Mouse (Mus musculus) Patski (cell line): ENCODE measurements around the gene Catsperz. TPM values are rescaled to one million over a fixed set of nuclear protein-coding genes. Genes with fewer than 3 reads are reported as not detected.

Source experiments
- ATAC-seq: fragments of 100-300 bp; one replicate; pipeline ENCODE4 v1.8.0; 2021
- CTCF ChIA-PET: fragments of 350-600 bp; sonication (Branson Sonifier 250); formaldehyde crosslinking; loops from one replicate; lab custom pipeline; 2022; ENCODE audit warnings: inconsistent platforms; lab: Charles Lee
- POLR2A ChIA-PET: fragments of 350-600 bp; sonication (Branson Sonifier 250); formaldehyde crosslinking; loops from one replicate; lab custom pipeline; 2022; ENCODE audit warnings: antibody characterized with exemption, inconsistent platforms; lab: Charles Lee
- DNase-seq: peaks from one replicate; pipeline ENCODE4 v3.0.0-alpha.2; 2011; ENCODE audit warnings: low read depth, low spot score
- H3K27me3 ChIP-seq: fragments of 371-371 bp; one replicate; pipeline ENCODE4 v1.5.1; 2021
- CTCF ChIP-seq: fragments of 100-300 bp; IDR thresholded peaks from one replicate; pipeline ENCODE4 v1.5.1; 2021
- in situ Hi-C: fragments of 300-500 bp; cut with MboI; formaldehyde crosslinking; loops from 3 replicates; pipeline ENCODE4 v1.11.1; 2018; ENCODE audit warnings: low pct_unique_long_range_greater_than_20kb, mixed read lengths
- polyA plus RNA-seq: library from polyadenylated mRNA; unstranded; gene quantifications from one replicate; pipeline ENCODE4 v1.2.3, GENCODE M21; 2021

Gene Catsperz
- polyA plus RNA-seq, result 7.6 TPM

DNA sequence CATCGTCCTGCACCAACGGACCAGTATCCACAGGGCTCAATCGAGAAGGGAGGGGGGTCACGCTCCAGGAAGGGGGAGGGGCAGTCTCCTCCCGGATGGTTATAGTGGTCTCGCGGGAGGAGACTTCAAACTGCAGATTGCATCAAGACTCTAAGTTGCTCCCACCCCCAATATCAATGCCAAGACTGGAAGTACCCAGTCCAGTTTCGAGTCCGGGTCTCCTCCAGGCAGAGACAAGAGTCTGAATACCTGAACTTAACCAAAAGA, at the start of gene Catsperz:
Gene Catsperz (minus strand): TSS at position 74 of the 267 bp plus-strand sequence.
- CTCF ChIA-PET, result interaction anchor here (1.2 to 4.7 kb wide), 5 partner anchors 18 to 98 kb away, joined by 3 to 36 read pairs (median 3); partner anchors contain the start of genes Fkbp2 and Plcb3
- TF ChIP-seq CTCF, result no peak
- in situ Hi-C loops, result no loop called here
- ATAC-seq (no peak), DNase-seq (no peak)
- no peaks in the 10 kb centered on the region for H3K27me3 ChIP-seq
- POLR2A ChIA-PET, result interaction anchor here (1.0 to 3.7 kb wide), 3 partner anchors 16 to 51 kb away, joined by 4 to 24 read pairs (median 7); partner anchors contain the start of genes Bad, Gpr137 and Plcb3

DNA sequence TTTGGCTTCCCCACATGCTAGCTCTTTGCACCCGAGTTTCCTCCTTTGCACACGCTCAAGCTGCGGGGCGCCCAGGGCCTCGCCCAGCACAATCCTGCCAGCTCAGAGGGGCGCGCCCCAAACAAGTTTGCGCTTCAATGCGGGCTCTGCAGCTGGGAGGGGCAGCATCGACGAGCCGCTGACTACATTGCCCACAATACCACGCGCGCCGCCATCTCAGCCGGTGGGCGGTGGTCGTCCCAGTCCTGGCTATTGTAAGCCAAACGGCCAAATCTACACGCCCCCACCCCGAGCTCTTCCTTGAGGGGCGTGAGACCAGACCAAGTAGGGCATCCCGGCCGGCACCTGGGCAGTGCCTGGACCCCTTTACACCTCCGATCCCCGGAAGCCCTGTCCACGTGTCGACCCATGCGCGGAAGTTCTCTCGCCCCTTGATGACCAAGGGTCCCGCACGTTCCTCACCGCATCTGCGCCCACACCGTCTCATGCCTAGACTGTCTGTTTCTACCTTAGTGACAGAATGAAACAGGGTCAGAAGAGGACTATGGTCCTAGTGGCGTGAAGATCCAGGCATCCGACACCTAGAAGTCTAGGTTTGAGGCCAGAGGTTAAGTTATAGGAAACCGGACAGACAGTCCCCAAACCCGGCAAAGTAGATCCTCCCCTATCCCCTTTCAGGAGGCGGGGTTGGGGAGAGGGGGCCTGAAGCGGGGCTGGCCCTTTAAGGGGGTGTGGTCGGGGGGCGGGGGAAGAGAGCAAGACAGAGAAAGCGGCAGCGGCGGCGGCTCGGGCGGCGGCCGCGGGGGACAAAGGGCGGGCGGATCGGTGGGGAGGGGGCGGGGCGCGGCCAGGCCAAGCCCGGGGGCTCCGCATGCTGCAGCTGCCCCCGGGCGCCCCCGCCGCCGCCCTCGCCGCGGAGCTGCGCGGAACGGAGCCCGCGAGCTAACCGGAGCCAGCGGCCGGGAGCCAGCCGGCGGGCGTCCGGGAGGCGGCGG, 49.3 kb upstream of the Catsperz start, which contains the start of gene Ppp1r14b:
Gene Ppp1r14b (plus strand): TSS at position 758 of the 995 bp plus-strand sequence.
- ChIA-PET POLR2A (interaction anchor here (0.6 to 7.0 kb wide), 11 partner anchors 14 to 1412 kb away, joined by 3 to 44 read pairs (median 4); partner anchors contain the start of genes Bad, Gpr137, Nudt22 and Prdx5), CTCF (interaction anchor here (0.8 to 5.5 kb wide), 5 partner anchors 10 to 51 kb away, joined by 3 to 36 read pairs (median 3); partner anchors contain the start of genes Catsperz and Esrra)
- in situ Hi-C loops, result loop anchor here (5.0 kb wide), 1 partner anchor 52 kb away; the partner anchor contains the start of gene Esrra
- H3K27me3 ChIP-seq, result no peaks in the 10 kb centered on the region
- TF ChIP-seq CTCF, result no peak
- DNase-seq (no peak), ATAC-seq (peak; percentile 29)

DNA sequence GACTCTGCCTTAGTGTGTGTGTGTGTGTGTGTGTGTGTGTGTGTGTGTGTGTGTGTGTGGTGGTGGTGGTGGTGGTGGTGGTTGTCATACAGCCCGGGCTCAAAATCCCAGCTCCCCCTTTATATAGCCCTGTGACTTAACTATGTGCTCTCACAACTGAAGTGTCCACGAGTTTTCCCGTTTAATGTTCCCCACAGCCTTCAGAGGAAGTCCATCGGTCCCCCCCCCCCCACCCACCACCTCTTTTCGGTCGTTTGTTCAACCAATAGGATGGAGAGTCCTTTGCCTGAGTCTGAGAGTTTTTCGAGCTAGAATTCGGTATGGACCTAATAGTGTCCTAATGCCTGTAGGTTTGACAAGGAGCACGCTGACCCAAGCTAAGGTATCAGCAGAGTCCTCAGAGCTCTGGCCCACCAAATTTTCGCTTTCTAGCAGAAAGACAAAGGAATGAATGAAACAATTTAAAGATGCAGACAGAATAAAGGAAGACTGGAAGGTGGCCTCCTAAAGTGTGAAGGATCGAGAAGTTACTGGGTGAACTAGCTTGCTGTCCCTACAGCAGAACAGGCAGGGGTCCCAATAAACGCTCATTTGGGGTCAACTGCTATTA, 48.5 kb upstream of the Catsperz start:
- DNase-seq, result no peak
- POLR2A ChIA-PET, result interaction anchor here (0.7 to 7.0 kb wide), 6 partner anchors 15 to 622 kb away, joined by 3 to 44 read pairs (median 4); partner anchors contain the start of genes Bad, Gpr137 and Vegfb
- no peaks in the 10 kb centered on the region for H3K27me3 ChIP-seq
- no peak for ATAC-seq
- TF ChIP-seq CTCF, result no peak
- CTCF ChIA-PET, result interaction anchor here (1.1 kb wide), 1 partner anchor 11 kb away, joined by 3 read pairs; no protein-coding TSS in a partner anchor
- in situ Hi-C loops, result no loop called here

DNA sequence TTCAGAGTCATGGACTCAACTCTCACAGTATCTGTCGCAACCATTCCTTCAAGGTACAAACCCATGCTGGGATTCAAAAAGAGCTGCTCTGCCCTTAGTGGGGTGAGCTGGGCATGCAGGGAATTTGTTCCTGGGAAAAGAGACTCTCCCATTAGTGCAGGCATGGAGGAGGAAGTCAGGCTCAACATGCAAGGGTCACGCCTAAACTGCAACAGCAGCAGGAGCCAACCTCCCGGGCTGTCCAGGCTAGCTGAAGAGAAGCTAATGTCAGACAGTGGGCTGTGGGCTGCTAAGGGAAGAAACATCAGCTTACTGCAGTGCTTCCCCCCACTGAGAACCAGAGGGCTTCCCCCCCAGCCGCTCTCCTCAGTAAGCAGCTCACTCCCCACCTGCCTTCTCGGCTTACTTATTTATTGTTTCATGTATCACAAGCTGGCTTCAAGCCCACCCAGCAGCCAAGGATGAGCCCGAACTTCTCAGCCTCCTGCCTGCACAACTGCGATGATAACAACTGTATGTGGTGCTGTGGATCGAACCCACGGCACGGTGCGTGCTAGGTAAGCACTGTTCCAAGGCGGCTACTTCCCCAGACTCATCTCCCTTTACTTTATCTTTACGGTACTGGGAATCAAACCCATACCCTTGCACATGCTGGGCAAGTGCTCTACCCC, 47.2 kb upstream of the Catsperz start:
- CTCF ChIA-PET, result interaction anchor here (1.1 to 1.4 kb wide), 3 partner anchors 7 to 22 kb away, joined by 3 to 4 read pairs (median 4); no protein-coding TSS in a partner anchor
- no peak for TF ChIP-seq CTCF
- in situ Hi-C loops, result no loop called here
- POLR2A ChIA-PET, result interaction anchor here (0.8 to 3.7 kb wide), 3 partner anchors 15 to 31 kb away, joined by 3 to 20 read pairs (median 3); partner anchors contain the start of gene Bad
- no peaks in the 10 kb centered on the region for H3K27me3 ChIP-seq
- no peak for DNase-seq
- ATAC-seq, result no peak

DNA sequence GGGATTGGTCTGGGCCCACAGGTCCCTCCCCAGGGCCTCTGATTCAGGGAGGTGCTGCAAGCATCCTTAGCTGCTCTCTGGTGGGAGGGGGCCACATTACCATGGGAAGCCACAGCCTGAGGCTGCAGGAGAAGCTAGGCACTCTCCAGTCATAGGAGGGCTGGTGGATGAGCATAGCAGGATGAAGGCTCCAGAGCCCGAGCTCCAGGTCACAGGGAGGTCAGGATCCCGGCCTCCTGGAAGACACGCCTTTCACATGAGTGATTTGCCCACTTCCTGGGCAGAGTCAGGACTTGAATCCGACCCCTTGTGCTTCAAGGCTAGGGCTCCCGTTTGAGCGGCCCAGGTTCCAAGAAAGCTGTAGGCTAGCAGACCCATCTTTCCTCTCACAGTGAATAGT, 46.5 kb upstream of the Catsperz start:
- no peak for DNase-seq
- POLR2A ChIA-PET, result interaction anchor here (0.6 to 3.7 kb wide), 4 partner anchors 11 to 30 kb away, joined by 3 to 20 read pairs (median 5); partner anchors contain the start of genes Bad and Gpr137
- no peak for ATAC-seq
- in situ Hi-C loops, result no loop called here
- no peaks in the 10 kb centered on the region for H3K27me3 ChIP-seq
- CTCF ChIA-PET, result interaction anchor here (1.1 to 3.6 kb wide), 5 partner anchors 8 to 47 kb away, joined by 3 to 21 read pairs (median 4); no protein-coding TSS in a partner anchor
- no peak for TF ChIP-seq CTCF

DNA sequence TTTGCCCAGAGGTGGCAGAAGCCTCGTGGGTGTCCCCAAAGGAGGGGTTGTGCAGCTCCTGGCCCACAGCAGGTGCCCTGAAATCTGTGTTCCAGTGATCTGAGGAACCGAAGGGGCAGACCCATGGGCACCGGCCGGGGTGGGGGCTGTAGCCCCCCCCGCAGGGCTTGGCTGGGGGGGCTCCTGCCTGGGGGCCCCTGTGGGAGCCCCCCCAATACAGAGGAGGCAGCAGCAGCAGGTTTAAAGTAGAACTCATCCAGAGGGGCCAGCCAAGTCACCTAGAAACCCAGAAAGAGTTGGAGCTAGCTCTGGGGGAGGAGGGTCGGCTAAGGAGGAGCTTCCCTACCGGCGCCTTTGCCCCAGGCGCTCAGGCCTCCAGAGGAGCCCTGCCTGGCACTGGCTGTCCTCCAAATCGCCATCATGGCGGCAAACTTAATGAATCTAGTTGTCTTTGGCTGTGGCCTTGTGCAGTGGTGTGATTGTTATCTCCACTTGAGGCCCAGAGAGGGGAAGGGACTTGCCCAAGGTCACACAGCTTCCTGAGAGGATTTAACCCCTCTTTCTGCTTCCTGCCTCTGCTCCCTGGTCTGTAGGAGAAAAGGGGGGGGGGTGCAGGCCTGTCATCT, 45.4 kb upstream of the Catsperz start:
- ATAC-seq (no peak), DNase-seq (no peak)
- in situ Hi-C loops, result no loop called here
- ChIA-PET POLR2A (interaction anchor here (0.6 to 3.7 kb wide), 7 partner anchors 14 to 130 kb away, joined by 3 to 20 read pairs (median 4); partner anchors contain the start of genes Bad, Gpr137 and Rps6ka4), CTCF (interaction anchor here (1.0 to 3.6 kb wide), 8 partner anchors 9 to 48 kb away, joined by 3 to 21 read pairs (median 8); partner anchors contain the start of gene Fkbp2)
- H3K27me3 ChIP-seq, result no peaks in the 10 kb centered on the region
- TF ChIP-seq CTCF, result no peak

DNA sequence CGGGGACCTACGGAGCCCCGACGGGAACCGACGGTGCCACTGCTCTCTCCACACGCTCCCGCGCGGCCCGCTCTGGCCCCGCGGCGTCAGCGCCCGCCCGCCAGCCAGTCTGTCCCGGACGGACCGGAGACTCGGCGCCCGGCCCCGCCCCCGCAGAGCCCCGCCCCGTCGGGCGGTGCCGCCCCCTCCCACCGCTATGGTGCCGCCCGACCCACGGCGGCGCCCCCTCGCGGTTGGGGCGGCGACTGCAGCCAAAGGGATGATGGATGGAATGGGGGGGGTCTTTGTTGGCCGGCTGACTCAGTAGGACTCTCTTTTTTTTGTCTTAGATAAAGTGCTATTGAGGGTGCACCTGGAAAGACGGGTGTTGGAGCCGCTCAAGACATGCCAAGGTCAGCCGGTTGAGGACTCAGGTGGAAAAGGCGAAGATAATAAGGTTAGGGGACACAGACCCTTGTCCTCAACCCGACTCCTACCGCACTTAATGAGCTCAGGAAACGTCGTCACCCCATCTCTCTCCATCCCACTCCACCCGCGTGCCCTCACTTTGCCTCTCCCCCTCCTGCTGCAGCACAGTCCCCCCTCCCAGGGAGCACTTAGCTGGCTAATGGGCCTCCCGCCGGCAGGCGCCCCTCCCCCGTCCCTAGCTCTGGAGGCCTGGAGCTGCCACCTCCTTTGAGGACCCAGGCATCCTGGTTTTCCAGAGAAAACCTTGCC, 44.6 kb upstream of the Catsperz start:
- no peak for TF ChIP-seq CTCF
- ChIA-PET POLR2A (interaction anchor here (0.6 to 3.7 kb wide), 7 partner anchors 11 to 130 kb away, joined by 3 to 20 read pairs (median 4); partner anchors contain the start of genes Bad, Gpr137 and Rps6ka4), CTCF (interaction anchor here (1.0 to 3.6 kb wide), 8 partner anchors 9 to 48 kb away, joined by 3 to 21 read pairs (median 8); partner anchors contain the start of gene Fkbp2)
- H3K27me3 ChIP-seq, result no peaks in the 10 kb centered on the region
- in situ Hi-C loops, result no loop called here
- DNase-seq (no peak), ATAC-seq (peak; percentile 65)

DNA sequence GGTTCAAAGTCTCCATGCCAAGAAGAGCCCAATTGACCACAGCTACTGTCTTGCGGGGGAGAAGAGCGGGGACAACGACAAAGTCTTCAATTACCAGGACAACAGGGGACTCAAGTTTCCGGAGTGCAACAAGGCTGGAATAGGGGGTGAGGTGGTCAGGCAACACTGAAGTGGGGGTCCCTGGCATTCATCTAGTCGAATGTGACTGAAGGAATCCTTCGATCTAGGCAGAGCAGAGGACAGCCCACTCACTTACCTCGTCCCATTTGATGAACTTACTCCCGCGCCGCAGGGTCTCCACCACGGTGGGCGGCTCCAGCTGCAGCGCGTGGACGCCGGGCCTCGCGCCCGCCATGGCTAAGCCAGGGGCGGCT, 44.1 kb upstream of the Catsperz start:
- ATAC-seq (no peak), DNase-seq (no peak)
- no peak for TF ChIP-seq CTCF
- in situ Hi-C loops, result no loop called here
- POLR2A ChIA-PET, result interaction anchor here (0.9 to 3.7 kb wide), 4 partner anchors 12 to 26 kb away, joined by 3 to 20 read pairs (median 6); partner anchors contain the start of genes Bad and Gpr137
- H3K27me3 ChIP-seq, result no peaks in the 10 kb centered on the region
- CTCF ChIA-PET, result interaction anchor here (1.1 to 3.6 kb wide), 5 partner anchors 10 to 45 kb away, joined by 6 to 21 read pairs (median 11); partner anchors contain the start of gene Fkbp2
